Mouse (Mus musculus) c-Kit-positive CD71-positive TER-119-negative erythroid progenitor cells, embryonic 14.5 days (primary cell): ENCODE data around the gene Cd63.

Experiments used
- DNase-seq: peaks from one replicate; pipeline ENCODE4 v3.0.0-alpha.2; 2013; ENCODE audit warnings: low read depth

The Cd63 gene

DNA sequence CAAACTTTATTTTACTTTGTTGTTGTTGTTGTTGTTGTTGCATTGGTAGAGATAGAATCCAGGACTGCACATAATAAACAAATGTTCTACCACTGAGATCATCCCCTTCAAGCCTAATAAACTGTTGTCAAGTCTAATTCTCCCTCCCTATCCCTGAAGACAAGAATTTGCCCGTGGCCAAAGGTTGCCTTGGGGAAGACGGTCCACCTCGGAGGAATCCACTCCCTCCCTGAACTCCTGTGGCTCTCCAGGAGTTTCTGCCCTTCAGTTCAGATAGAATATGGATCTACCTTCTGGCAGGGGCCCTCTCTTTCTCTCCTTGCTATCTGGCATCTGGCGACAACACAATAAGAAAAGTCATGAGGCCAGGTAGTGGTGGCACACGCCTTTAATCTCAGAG is 4.0 kb downstream of the Cd63 start:
- no peak for DNase-seq

DNA sequence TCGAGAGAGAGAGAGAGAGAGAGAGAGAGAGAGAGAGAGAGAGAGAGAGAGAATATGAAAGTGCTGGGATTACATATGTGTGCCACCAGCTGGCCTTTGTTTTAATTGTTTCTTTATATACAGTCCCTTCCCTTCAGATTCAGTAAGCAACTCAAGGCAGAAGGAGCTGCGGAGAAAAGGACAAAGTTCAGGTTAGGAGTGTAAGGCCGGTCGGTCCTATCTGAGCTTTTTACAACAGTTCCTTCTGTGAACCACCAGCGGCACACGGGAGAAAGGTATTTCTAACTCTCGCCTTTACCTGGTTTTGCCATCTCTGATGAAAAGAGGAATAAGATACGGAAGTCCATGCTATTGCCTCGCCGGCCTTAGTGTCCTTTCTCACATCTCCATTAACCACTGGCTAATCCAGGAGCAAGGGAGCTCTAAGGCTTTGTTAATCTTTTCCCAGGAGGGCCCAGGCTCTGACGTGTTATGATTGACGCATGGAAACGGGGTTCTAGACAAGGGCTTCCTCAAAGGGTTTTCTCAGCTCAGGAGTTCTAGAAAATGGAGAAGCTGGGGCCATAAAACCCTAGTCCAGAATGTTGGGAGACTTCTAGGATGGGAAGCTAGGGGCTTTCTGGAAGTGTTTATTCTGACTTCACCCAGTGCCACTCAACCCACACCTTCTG is 8.1 kb downstream of the Cd63 start:
- DNase-seq: no peak

DNA sequence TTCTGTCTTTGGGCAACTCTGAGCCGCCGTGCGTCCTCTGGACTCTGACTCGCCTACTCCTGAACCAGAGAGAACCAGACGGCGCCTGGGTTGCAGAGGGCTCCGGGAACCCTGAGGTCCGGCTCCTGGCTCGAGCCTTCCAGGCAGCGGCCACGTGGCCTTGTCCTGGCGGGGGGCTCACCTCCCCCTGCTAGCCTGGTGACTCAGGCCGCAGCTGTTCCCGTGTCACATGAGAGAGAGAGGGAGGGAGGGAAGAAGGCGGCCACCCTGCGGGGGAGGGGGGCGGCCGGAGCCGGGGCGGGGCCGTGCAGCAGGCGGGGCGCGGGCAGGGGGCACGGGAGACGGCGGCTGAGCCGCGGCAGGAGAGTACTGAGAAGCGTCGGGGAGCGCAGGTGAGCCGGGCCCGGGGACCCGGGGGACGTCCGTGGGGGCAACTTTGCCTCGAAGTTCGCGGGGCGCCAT is 8.8 kb downstream of the Cd63 start:
- no peak for DNase-seq

DNA sequence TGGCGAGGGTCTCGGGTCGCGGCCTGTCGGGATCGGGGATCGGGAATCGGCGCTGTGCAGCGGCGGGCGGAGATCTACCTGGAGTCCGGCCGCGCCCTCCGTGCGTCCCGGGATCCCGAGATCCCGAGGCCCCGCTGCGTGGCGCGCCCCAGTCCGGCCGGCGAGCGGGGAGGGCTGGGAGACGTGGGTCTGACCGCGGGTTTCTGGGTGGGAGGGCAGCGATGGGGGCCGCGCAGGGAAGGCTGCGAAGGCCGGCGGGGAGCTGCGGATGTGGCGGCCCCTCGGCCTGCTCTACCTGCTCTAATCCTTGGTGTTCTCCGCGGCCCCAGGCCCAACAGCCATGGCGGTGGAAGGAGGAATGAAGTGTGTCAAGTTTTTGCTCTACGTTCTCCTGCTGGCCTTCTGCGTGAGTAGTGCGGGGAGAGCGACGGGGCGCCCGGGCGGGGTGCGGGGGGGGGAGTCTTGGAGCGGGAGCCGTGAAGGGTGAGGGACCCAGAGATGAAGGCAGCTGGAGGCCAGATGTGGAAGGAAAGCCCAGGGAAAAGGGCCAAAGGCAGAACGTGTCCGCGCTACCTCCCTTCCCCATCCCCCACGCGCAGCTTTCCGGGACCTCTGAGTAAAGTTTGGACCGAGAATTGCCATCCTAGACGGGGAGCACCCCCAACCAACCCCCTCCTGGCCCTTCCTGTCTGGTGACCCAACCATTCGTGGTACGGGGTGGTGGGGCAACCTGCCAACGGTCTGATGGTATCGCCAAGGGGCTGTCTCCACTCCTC is 9.5 kb downstream of the Cd63 start:
- DNase-seq: no peak

DNA sequence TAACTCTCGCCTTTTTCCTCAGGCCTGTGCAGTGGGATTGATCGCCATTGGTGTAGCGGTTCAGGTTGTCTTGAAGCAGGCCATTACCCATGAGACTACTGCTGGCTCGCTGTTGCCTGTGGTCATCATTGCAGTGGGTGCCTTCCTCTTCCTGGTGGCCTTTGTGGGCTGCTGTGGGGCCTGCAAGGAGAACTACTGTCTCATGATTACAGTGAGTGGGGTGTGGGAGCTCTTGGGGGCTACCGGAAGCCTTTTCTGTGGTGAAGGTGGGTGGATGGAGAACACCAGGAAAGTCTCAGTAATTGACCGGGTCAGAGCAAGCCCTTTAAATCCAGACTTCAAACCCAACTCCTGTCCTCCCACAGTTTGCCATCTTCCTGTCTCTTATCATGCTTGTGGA is 10.6 kb downstream of the Cd63 start:
- DNase-seq: no peak

DNA sequence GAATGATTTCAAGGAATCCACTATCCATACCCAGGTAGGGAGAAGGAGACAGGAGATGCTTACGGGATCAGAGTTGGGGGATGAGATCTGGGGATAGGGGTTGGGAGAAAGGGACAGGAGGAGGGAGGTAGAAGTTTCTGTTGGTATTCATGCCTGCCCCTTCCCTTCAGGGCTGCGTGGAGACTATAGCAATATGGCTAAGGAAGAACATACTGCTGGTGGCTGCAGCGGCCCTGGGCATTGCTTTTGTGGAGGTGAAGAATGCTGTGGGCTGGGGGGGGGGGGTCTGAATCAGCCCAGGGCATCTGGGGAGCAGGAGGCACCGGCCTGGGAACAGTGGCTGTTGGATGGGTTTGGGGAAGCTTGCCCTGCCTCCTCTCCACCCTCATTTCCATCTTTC is 11.5 kb downstream of the Cd63 start:
- DNase-seq: no peak

DNA sequence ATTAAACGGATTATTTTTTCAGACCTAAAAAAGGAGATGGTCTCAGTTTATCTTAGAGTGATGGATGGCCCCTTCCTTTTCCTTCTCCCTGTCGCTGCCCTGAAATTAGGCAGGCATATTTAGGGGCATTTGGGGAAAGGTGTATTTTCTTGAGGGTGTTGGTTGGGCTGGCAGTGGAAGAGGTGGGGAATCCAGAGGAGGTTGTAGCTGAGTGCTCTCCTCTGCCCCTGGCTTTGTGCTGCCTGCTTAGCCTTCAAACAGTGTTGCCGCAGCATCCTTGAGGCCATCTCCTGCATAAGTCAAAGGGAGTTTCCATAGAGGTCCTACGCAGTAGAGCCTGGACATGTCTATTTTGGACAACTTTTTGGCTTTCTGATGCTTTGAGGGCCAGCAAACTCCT is 12.0 kb downstream of the Cd63 start:
- DNase-seq: no peak

DNA sequence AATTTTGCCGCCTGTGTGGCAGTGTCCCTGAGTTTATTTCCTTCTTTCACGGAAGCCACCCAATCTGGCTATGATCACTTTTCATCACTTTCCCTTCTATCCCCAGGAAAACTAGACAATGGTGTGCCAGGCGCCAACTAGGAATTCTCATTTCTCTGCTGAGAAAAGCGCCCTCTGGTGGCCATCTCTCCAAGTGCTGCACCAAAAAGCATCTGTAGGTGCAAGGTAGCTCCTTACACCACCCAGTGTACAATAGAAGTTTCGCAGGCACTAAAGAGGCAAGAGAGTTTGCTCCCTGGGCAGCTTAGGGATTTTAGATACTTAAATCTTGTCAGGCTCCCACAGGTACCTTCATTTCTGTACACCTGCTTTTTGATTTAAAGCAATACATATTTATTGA is 12.4 kb downstream of the Cd63 start:
- DNase-seq: peak; percentile 76

DNA sequence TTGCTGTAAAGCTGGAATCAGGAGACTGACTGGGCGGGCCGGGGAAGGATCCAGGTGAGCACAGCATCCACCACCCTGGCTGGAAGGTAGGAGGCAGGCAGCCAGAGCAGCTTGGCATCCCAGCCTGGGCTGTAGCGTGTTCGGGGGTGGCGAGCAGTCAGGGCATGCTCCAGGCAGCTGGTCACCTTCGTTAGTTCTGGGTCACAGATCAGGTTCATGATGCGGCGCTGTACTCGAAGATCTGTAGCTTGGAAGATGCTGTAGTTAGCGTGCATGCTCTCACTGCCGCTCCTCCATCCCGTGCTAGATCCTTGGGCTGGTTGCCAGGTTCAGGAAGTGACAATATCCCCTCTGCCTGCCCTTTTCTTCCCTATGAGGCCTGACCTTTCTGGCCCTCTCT is 12.9 kb downstream of the Cd63 start:
- DNase-seq: no peak

DNA sequence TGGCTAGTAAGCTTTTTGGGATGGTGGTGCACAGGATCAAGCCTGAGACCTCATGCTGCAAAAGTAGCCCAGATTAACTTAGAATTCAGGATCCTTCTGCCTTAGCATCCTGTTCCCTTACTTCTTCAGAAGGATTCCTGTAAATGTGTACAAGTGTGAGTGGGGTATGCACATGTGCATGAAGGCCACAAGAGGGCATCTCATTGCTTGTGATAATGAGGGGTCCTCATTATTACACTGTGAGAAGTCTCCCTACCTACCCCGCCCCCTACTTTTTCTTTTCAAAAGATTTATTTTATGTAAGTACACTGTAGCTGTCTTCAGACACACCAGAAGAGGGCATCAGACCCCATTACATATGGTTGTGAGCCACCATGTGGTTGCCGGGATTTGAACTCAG is 14.8 kb downstream of the Cd63 start:
- DNase-seq: no peak

DNA sequence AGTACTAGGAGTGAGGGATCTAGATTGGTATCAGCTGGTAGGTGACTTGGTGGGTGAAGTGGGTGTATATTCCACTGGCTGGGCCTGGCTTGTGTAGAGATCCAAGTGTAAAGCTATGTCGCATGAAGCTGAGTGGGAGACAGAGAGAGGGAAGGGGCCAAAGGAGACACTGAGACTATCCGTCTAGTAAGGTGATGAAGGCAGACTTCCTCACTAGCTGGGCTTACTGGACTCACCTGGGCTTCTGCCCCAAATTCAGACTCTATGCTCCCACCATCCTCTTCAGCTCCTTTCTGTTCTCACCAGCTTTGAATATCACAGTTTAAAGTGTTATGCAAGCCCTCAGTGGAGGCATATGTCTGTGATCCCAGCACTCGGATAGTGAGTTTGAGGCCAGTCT is 15.9 kb downstream of the Cd63 start:
- no peak for DNase-seq

DNA sequence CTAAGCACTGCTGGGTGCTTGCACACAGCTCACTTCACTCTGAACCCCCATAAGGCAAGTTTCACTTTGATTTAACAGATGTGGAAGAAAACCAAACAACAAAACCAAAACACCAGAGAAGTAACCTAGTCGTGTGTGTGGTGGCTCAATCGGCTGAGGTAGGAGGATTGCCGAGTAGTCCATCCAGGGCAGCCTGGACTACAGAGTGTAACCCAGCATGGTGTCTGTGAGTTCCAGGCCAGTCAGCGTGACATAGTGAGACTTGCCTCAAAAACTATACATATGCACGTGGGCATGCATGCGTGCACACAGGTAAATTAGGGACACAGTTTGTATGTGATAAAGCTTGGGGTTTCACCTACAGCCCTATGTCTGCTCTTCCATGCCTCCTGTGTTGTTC is 16.6 kb downstream of the Cd63 start:
- DNase-seq: no peak

DNA sequence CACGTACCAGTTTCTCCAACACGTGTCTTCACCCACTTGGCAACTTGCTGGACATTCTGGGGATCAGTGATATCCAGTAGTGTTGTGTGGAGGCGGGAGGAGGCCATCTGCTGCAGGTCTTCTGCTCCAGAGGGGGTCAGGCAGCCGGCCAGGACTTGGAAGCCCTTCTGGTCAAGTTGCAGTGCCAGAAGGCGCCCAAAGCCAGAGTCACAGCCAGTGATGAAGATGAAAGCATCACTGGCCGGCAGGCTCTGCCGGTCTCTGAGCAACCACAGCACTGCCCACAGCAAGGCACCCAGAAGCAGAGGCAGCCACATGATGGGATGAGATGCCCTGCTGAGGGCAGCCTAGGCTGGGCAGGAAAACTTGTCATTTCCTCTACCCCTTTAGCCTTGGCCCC is 17.5 kb downstream of the Cd63 start:
- no peak for DNase-seq

DNA sequence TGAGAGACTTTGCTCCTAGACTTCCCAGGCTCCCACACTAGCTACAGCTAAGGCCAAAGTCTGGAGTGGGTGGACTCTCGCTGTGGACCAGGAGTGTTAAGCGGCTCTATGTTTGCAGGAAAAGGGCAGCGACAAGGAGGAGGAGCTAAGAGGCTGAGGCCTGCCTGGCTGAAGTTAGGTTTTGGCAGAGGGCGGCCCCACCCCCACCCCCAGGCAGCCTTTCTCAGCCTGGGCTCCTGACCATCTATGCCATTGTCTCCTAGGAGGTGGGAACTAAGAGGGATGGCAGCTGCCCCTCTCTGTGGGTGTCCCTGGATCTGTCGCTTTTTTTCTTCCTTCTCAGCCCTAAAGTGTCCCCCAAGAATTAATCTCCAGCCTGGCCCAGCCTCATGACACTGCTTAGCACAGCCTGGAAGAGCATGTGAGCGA is 18.4 kb downstream of the Cd63 start:
- no peak for DNase-seq

DNA sequence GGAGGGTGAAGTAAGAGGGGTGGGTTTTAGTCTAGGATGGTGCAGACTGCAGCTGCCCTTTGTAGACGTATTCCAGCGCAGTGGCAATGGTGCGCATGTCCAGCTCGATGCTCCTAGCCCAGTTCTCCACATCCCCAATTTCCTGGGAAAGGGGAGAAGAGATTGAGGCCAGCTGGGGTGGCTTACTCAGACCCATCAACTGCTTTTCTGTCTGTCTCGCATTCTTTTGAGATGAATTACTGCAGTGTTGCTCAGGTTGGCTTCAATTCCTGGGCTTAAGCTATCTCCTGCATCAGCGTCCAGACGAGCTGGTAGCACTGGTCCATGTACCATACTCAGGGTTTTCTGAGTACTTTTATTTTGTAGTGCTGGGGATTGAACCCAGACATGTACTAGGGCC is 19.2 kb downstream of the Cd63 start:
- no peak for DNase-seq

DNA sequence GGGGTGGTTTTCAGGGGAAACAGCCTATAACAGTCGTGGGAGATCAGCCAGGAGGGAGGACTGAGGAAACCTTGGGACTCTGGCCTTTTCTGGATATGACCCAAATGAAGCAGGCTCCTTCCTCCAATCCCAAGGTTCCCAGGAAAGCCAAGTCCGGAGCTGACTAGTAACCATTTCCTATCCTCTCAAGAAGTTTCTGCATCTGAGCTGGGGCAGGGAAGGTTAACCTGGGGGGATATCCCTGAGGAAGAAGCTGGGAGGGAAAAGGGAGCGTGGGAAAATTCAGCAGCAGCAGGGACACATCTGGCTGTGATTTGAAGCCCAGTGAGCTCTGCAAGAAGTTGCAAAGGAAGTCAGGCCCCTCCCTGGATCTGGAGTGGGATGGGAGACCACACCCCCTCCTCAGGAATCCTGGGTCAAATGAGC is 20.0 kb downstream of the Cd63 start:
- DNase-seq: no peak

DNA sequence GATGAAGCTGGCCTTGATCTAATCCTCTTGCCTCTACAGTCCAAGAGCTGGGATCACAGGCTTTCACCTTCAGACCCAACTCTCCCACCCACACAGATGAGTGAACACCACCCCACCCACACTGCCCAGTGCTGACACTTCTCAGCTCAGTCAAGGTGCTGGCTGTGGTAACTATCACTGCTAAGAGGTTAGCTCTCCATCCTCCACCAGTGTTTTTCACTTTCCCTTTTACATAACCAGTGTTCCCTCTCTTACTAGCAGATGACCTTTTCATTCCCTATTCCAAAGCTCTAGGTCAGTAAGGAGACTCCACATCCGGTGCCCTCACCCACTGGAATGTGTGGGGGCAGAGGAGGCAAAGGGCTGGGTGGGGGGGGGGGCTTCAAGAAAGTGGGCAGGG is 20.5 kb downstream of the Cd63 start:
- no peak for DNase-seq

DNA sequence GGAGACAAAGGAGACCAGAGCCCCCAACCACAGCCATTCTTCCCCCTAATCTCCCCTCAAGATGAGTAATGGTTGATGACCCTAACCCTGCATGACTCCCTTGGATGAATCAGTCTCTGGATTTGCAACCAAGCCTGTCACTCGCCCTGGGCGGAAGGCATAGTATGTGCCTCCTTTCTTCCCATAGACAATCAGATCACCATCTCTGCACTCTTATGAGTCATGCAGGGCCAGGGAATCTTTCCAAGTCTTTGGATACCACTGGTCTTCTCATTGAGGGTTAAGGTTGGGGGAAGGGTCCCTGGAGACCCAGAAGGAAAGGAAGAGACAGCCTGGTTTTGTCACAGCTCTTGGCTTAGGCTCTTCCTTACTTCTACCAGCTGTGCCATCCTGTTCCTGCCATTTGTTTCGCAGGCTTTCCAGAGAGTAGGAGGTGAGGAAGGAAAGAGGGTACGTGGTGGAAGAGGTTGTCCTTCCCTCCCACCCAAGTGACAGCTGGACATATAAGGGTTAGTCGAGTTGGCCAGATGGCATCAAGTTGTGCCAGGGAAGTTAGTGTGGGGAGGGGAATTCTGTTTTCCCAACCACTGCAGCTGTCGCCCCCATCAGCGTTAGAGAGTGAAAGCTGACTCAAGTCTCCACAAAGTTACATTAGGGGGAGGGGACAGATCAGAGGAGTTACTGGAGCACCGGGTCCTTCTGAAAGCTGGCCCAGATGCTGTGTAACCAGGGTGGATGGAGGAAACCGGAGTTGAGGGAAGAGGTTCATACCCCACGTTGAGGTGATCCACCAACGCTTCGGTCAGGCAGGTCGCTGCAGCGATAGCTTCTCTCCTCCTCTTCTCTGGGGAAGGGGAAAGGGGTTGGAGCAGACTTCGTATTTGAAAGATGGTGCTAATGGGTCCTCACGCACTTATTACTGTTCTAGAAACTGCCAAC is 21.4 kb downstream of the Cd63 start:
- DNase-seq: no peak

DNA sequence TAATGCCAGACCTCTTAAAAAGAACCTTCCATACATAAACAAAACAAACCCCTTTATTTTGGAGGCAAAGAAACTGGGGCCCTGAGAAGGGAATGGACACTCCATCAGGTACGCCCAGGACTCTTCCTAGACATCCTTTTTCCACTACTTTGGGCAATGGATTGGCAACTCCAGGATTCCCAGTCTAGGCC is 21.9 kb downstream of the Cd63 start, which contains the start of gene Rdh5:
Rdh5 (minus strand) TSS at position 67 of the 191 bp plus-strand sequence.
- DNase-seq: no peak

DNA sequence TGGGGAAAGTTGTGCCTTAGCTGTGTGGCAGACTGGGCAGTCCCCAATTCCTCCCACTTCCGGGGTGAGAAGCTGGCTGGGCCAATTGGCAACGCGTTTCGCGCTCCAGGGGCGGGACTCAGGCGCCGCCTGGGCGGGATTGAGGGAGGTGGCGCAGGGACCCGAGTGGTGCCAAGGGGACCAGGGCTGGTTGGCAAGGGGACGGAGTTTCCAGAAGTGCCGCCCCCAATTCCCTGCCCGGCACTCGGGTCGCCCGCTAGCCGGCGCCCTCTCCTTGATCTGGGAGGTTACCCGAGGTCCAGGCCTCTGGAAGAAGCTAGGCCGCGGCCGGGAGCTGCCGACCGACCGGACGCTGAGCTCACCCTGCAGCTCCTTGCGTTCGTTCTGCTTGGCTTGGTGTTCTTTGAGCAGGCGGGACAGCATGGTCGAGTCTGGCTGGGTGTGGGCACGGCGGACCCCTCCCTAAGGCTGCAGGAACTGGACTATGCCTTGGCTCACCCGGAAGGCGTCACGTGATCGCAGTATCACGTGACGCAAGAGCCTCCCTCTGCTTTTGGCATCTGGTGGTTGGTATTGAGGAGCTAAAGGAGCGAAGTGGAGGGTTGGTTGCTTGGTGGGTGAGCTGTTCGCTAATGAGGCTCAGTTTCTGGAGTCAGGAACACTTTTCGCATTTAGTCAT is 22.4 kb downstream of the Cd63 start:
- peak; percentile 85 for DNase-seq

DNA sequence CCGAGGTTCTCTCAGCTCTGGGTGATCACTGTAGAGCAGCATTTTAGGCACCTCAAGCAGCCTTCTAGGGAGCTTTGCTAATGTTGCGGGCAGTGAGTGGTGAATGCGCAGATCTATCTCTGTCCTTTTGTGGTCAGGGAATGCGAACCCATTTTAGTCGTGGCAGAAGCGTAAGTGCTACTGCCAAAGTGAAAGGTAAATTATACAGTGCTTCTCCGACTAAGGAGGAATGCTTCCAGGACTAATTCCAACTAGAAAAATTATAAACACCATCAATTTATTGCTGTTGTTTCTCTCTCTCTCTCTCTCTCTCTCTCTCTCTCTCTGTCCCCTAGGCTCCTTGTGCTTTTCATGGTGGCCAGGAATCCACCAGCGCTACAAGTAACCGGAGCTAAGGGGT is 23.1 kb downstream of the Cd63 start, which contains the start of gene Bloc1s1:
Bloc1s1 (minus strand) TSS at position 101 of the 400 bp plus-strand sequence.
- no peak for DNase-seq

DNA sequence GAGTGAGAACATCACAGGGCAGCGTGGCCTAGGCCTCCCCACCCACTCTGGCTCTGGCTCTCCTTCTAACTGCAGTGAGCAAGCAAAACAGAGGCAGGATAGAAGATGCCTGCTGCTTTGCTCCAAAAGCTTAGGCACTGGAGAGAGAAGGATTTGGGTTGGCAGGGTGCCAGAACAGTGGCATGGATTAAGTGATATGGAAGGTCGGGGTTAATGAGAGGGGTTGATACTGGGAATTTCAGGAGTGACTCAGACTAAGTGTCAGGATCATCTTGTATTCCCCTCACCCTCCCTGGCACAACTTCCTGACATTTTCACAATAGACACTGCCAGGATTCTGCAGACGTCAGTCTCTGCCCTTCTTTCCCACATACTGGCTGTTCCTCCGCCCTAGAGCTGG is 27.6 kb downstream of the Cd63 start:
- DNase-seq: no peak
